Comparison of ENCODE assay signal across 8 mouse cellular contexts in the genomic region with DNA sequence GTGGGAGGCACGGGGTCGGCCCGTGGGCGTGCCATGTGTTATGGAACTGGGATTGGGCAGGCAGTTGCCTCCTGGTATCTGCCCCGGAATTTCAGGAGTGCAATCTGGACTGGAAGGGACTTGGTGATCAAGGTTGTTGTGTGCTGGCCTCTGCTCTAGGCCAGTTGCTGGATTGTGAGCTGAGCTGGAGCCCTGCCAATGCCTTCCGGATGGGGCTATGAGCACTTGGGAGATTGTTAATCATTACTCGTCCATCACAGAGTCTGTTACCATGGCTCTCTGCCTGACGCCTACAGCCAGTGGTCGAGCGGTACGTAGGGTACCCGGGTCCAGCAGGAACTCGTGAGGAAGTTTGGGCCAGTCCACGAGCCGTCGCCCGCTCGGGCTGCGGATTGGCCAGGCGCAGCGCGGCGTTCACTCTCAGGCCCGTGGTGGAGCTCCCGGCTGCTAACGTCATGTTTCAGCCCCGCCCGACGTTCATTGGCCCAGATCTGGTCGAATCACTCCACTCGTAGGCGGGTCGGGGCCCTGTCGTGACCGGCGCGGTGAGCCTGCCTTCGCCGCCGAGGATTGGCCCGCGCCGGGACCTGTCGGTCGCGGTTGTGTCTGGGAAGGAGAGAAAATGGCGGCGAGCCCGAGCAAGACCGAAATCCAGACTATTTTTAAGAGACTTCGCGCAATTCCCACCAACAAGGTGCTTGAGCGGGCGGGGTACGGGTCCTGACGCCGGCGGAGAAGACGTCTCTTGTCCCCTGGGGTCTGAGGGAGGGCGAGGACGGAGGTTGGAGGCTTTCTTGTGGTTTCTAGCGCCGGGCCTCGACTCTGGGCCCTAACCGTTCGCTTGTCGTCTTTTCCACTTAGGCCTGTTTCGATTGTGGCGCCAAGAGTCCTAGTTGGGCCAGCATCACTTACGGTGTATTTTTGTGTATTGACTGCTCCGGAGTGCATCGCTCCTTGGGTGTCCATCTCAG. TPM values are rescaled to one million over a fixed set of nuclear protein-coding genes. Genes with fewer than 3 reads are reported as not detected.
DNase-seq lines count a peak whose midpoint lies in the region; ATAC-seq and TF ChIP-seq lines count a peak whose summit lies in the region.

A gene (plus strand): TSS at position 264 of the 971 bp plus-strand sequence.

- H3K4me1 ChIP-seq in E14TG2a.4 (replicated peaks; ENCODE audit: low read depth, low read length): peaks cover 65% of the 10 kb centered on the region
- peaks cover 19% of the 10 kb centered on the region for H3K4me1 ChIP-seq in forebrain, embryonic 12.5 days
- H3K4me1 ChIP-seq in heart, postnatal 0 days (ENCODE audit: control insufficient read depth, insufficient read depth): peaks cover 11% of the 10 kb centered on the region; the same call in 1 of the 2 replicates
- peaks cover 20% of the 10 kb centered on the region for H3K4me1 ChIP-seq in liver, embryonic 16.5 days (ENCODE audit: control insufficient read depth, low read depth, low read length)
- peaks cover 20% of the 10 kb centered on the region for H3K4me1 ChIP-seq in neural tube, embryonic 13.5 days (replicated peaks)
- peaks cover 11% of the 10 kb centered on the region for H3K4me1 ChIP-seq in testis, adult 2 months (ENCODE audit: control insufficient read depth, insufficient read depth, low read length)

- peak; percentile 85 for TF ChIP-seq POLR2A in testis, adult 2 months (IDR thresholded peaks at IDR 0.05; ENCODE audit: control insufficient read depth, low read depth, low read length)

- peak; percentile 99 for ATAC-seq in forebrain, embryonic 12.5 days (ENCODE audit: low FRiP score)
- ATAC-seq in heart, postnatal 0 days (ENCODE audit: insufficient read depth, low read depth): peak; percentile 99
- peak; percentile 96 for ATAC-seq in liver, embryonic 16.5 days (ENCODE audit: low read depth)
- ATAC-seq in neural tube, embryonic 13.5 days (ENCODE audit: low read depth): peak; percentile 99

- peaks cover 43% of the 10 kb centered on the region for H3K36me3 ChIP-seq in E14TG2a.4 (ENCODE audit: insufficient read depth, low read length)
- peaks cover 60% of the 10 kb centered on the region for H3K36me3 ChIP-seq in forebrain, embryonic 12.5 days (replicated peaks)
- H3K36me3 ChIP-seq in heart, postnatal 0 days (replicated peaks; ENCODE audit: control insufficient read depth, insufficient read depth, low read length): peaks cover 54% of the 10 kb centered on the region
- peaks cover 32% of the 10 kb centered on the region for H3K36me3 ChIP-seq in liver, embryonic 16.5 days (ENCODE audit: control insufficient read depth, insufficient read depth)
- H3K36me3 ChIP-seq in neural tube, embryonic 13.5 days: peaks cover 35% of the 10 kb centered on the region
- H3K36me3 ChIP-seq in testis, adult 2 months (ENCODE audit: control insufficient read depth, insufficient read depth, low read length): peaks cover 4% of the 10 kb centered on the region

- peaks cover 18% of the 10 kb centered on the region for H3K27me3 ChIP-seq in E14TG2a.4 (ENCODE audit: insufficient read depth, low read length)
- H3K27me3 ChIP-seq in forebrain, embryonic 12.5 days: no peaks in the 10 kb centered on the region
- H3K27me3 ChIP-seq in heart, postnatal 0 days (ENCODE audit: control insufficient read depth, insufficient read depth, low read length): no peaks in the 10 kb centered on the region
- H3K27me3 ChIP-seq in liver, embryonic 16.5 days (ENCODE audit: control insufficient read depth, insufficient read depth, low read depth, low read length): no peaks in the 10 kb centered on the region; the same call in 1 of the 2 replicates
- no peaks in the 10 kb centered on the region for H3K27me3 ChIP-seq in neural tube, embryonic 13.5 days
- no peaks in the 10 kb centered on the region for H3K27me3 ChIP-seq in testis, adult 2 months (ENCODE audit: control insufficient read depth, insufficient read depth, low read length)

- peak within 1 kb of the TSS; percentile 90 for H3K4me3 ChIP-seq in E14TG2a.4 (replicated peaks; ENCODE audit: low read length)
- H3K4me3 ChIP-seq in forebrain, embryonic 12.5 days (replicated peaks): peak within 1 kb of the TSS; percentile 82
- H3K4me3 ChIP-seq in heart, postnatal 0 days (ENCODE audit: low read depth, low read length): peak within 1 kb of the TSS; percentile 87
- peak within 1 kb of the TSS; percentile 86 for H3K4me3 ChIP-seq in liver, embryonic 16.5 days (ENCODE audit: low read depth, low read length)
- H3K4me3 ChIP-seq in neural tube, embryonic 13.5 days: peak within 1 kb of the TSS; percentile 82
- peak within 1 kb of the TSS; percentile 94 for H3K4me3 ChIP-seq in testis, adult 2 months (ENCODE audit: control insufficient read depth, low read depth, low read length)

- no peaks in the 10 kb centered on the region for H3K9me3 ChIP-seq in E14TG2a.4 (ENCODE audit: low read length)
- no peaks in the 10 kb centered on the region for H3K9me3 ChIP-seq in forebrain, embryonic 12.5 days
- no peaks in the 10 kb centered on the region for H3K9me3 ChIP-seq in heart, postnatal 0 days (replicated peaks; ENCODE audit: control insufficient read depth, low read length)
- no peaks in the 10 kb centered on the region for H3K9me3 ChIP-seq in liver, embryonic 16.5 days (replicated peaks; ENCODE audit: control insufficient read depth, low read length)
- H3K9me3 ChIP-seq in neural tube, embryonic 13.5 days: no peaks in the 10 kb centered on the region

- H3K4me2 ChIP-seq in forebrain, embryonic 12.5 days: peak within 1 kb of the TSS; percentile 86
- H3K4me2 ChIP-seq in heart, postnatal 0 days (ENCODE audit: low read depth, low read length): peak within 1 kb of the TSS; percentile 88
- peak within 1 kb of the TSS; percentile 89 for H3K4me2 ChIP-seq in liver, embryonic 16.5 days (ENCODE audit: low read depth, low read length)
- peak within 1 kb of the TSS; percentile 83 for H3K4me2 ChIP-seq in neural tube, embryonic 13.5 days

- no peak for TF ChIP-seq CTCF in E14TG2a.4 (conservative IDR thresholded peaks at IDR 0.05; ENCODE audit: low read length)
- no peak for TF ChIP-seq CTCF in heart, postnatal 0 days (IDR thresholded peaks at IDR 0.05; ENCODE audit: low read depth)
- no peak for TF ChIP-seq CTCF in testis, adult 2 months (IDR thresholded peaks at IDR 0.05; ENCODE audit: control insufficient read depth, insufficient read depth, insufficient replicate concordance, low read depth, low read length)

- peak within 1 kb of the TSS; percentile 85 for H3K9ac ChIP-seq in forebrain, embryonic 12.5 days
- H3K9ac ChIP-seq in heart, postnatal 0 days (replicated peaks; ENCODE audit: low read depth, low read length): peak within 1 kb of the TSS; percentile 93
- H3K9ac ChIP-seq in liver, embryonic 16.5 days (ENCODE audit: low read depth, low read length): peak within 1 kb of the TSS; percentile 94
- H3K9ac ChIP-seq in neural tube, embryonic 13.5 days: peak within 1 kb of the TSS; percentile 95

- DNase-seq in c-Kit-positive CD71-positive TER-119-positive erythroid progenitor cells, embryonic 14.5 days (ENCODE audit: low spot score): peak; percentile 96
- DNase-seq in heart, postnatal 0 days (ENCODE audit: low spot score): peak; percentile 99
- DNase-seq in kidney, postnatal 4 days: peak; percentile 98 to 99

- H3K27ac ChIP-seq in forebrain, embryonic 12.5 days: peak within 1 kb of the TSS; percentile 91
- H3K27ac ChIP-seq in heart, postnatal 0 days (ENCODE audit: low read depth): peak within 1 kb of the TSS; percentile 96
- H3K27ac ChIP-seq in liver, embryonic 16.5 days (ENCODE audit: low read length): peak within 1 kb of the TSS; percentile 89
- peak within 1 kb of the TSS; percentile 95 for H3K27ac ChIP-seq in neural tube, embryonic 13.5 days (replicated peaks)
- peak within 1 kb of the TSS; percentile 99 for H3K27ac ChIP-seq in testis, adult 2 months (ENCODE audit: control insufficient read depth, insufficient read depth, low read depth, low read length)

- TF ChIP-seq EP300 in heart, postnatal 0 days (IDR thresholded peaks at IDR 0.05; ENCODE audit: low read depth): peak; percentile 87; the same call in 1 of the 2 replicates

- WGBS in forebrain, embryonic 12.5 days: 1% methylated on average over 72 of the region's 72 CpGs
- under 1% methylated on average over 72 of the region's 72 CpGs for WGBS in heart, postnatal 0 days
- WGBS in liver, embryonic 16.5 days (ENCODE audit: insufficient replicate concordance): 2% methylated on average over 72 of the region's 72 CpGs
- 1% methylated on average over 72 of the region's 72 CpGs for WGBS in neural tube, embryonic 13.5 days

RNA-seq across cellular contexts. Expression of the gene that starts here (rescaled TPM):
- 93.2 and 97.1 TPM in 2 replicates for polyA plus RNA-seq in forebrain, embryonic 12.5 days (2016; fragmentation: Nextera tagmentation; extraction: Ambion mirVana)
- 49.9 and 56.5 TPM in 2 replicates for total RNA-seq in heart, postnatal 0 days (2014; rRNA removed; ENCODE audit: low replicate concordance)
- polyA plus RNA-seq in heart, postnatal 0 days (2015; fragmentation: Nextera tagmentation; extraction: Ambion mirVana): 53.0 and 56.3 TPM in 2 replicates
- polyA plus RNA-seq in liver, embryonic 16.5 days (2015; fragmentation: Nextera tagmentation; extraction: Ambion mirVana): 64.8 and 65.8 TPM in 2 replicates
- polyA plus RNA-seq in neural tube, embryonic 13.5 days (2015; fragmentation: Nextera tagmentation; extraction: Ambion mirVana): 64.5 and 67.0 TPM in 2 replicates
- polyA plus RNA-seq in testis, adult 2 months (2012; rRNA removed): 29.1 and 34.6 TPM in 2 replicates

Comparison
In these comparisons a context has a peak if more than half of its experiments do, and no peak if none do; other contexts are left out.
1. Peak in every context shown above with its lines: DNase-seq, ATAC-seq, H3K4me3 ChIP-seq and H3K27ac ChIP-seq.